Mouse (Mus musculus) hindbrain, embryonic 12.5 days (tissue): ENCODE results near the gene Ankrd26. TPM values are rescaled to one million over a fixed set of nuclear protein-coding genes. Genes with fewer than 3 reads are reported as not detected.
A peak's percentile ranks its signal among the peaks of the same experiment; 100 is the strongest.

ENCODE experiments used
- ATAC-seq: fragments of 200-750 bp; cut with Nextera tagmentation; 2 replicates; pipeline ENCODE4 v1.8.0; 2017; ENCODE audit warnings: moderate TSS enrichment; ENCODE audit not compliant: low FRiP score
- H3K27ac ChIP-seq: fragments of 300-500 bp; sonication (generic); 2 replicates; pipeline ENCODE4 v1.5.1; 2016; ENCODE audit warnings: mild to moderate bottlenecking
- H3K27me3 ChIP-seq: fragments of 300-500 bp; sonication (generic); 2 replicates; pipeline ENCODE4 v1.6.1; 2016; ENCODE audit warnings: mild to moderate bottlenecking
- H3K36me3 ChIP-seq: fragments of 300-500 bp; sonication (generic); 2 replicates; pipeline ENCODE4 v1.6.1; 2016; ENCODE audit warnings: mild to moderate bottlenecking
- H3K4me1 ChIP-seq: fragments of 300-500 bp; sonication (generic); 2 replicates; pipeline ENCODE4 v1.6.1; 2016
- H3K4me2 ChIP-seq: fragments of 300-500 bp; sonication (generic); replicated peaks from 2 replicates; pipeline ENCODE4 v1.6.1; 2016; ENCODE audit warnings: mild to moderate bottlenecking
- H3K4me3 ChIP-seq: fragments of 300-500 bp; sonication (generic); 2 replicates; pipeline ENCODE4 v1.5.1; 2016; ENCODE audit warnings: mild to moderate bottlenecking
- H3K9ac ChIP-seq: fragments of 300-500 bp; sonication (generic); 2 replicates; pipeline ENCODE4 v1.6.1; 2016; ENCODE audit warnings: mild to moderate bottlenecking, moderate library complexity
- H3K9me3 ChIP-seq: fragments of 300-500 bp; sonication (generic); replicated peaks from 2 replicates; pipeline ENCODE4 v1.6.1; 2016; ENCODE audit warnings: mild to moderate bottlenecking
- WGBS: fragments of 180-500 bp; shearing (Covaris S2); methylation state at CpG from one replicate; pipeline ENCODE4 v1.1.7; 2016; 5-methylcytosine and 5-hydroxymethylcytosine counted together
- polyA plus RNA-seq: library from polyadenylated mRNA; unstranded; fragments of >200 nt; fragmentation: Nextera tagmentation; extraction: Ambion mirVana; gene quantifications from 2 replicates; pipeline ENCODE4 v1.2.1, GENCODE M21; 2016

Ankrd26 gene
- polyA plus RNA-seq, 1 experiment from 2014 or later, result 17.3 TPM

DNA sequence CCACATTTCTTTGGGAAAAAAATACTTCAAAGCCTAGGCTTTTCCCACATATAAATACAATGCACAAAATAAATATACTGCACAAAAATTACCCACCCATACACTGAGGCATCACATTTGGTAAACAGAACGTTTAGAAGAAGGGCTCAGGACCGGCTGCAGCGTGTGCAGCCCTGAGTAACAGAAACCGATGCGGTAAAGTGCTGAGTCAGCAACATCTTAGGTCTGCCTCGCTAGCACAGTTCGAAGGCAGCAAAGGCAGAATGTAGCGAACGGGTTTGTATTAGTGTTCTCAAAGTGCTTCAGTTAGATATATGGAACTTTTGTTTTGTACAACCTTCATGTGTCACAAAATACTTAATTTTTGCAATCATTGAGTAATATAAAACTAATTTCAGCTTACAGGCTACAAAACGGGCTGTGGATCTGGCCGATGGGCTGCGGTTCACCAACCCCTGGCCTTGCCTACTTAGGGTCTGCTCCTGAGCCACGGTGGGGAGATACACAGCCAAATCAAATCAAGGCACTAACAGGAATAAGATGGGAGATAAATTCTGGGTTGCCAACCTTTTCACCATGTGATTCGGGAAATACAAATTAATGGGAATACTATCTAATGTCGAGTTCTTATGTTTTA is 99.8 kb downstream of the Ankrd26 start:
- ATAC-seq, result no peak
- no peak overlapping the region for H3K9ac ChIP-seq
- no peaks in the 10 kb centered on the region for H3K9me3 ChIP-seq
- no peaks in the 10 kb centered on the region for H3K4me1 ChIP-seq
- H3K4me3 ChIP-seq, result no peak overlapping the region
- no peak overlapping the region for H3K27ac ChIP-seq
- no peak overlapping the region for H3K4me2 ChIP-seq
- 82% methylated on average over 15 of the region's 15 CpGs for WGBS
- H3K27me3 ChIP-seq, result no peaks in the 10 kb centered on the region
- peaks cover 35% of the 10 kb centered on the region for H3K36me3 ChIP-seq

DNA sequence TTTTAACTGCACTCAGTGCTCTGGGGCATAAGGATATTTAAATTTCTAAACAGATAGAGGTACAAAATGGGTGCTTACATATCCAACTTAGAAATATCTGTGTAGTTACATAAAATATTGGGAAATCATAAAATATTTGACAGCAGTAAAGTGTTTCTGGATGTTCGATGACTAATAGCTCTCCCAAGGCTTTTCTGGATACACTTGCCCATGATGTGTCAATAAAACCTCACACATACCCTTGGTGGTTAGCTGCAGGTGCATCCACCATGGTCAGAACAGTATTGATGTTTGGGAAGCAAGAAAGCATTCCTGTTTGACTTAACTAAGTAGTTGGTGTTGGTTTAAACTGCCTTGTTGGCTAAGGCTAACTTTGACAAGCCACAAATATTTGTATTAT is 104.3 kb downstream of the Ankrd26 start:
- Histone ChIP-seq H3K4me3 (no peak overlapping the region), H3K9me3 (no peaks in the 10 kb centered on the region), H3K4me2 (no peak overlapping the region), H3K27ac (no peak overlapping the region), H3K4me1 (peaks cover 15% of the 10 kb centered on the region), H3K27me3 (no peaks in the 10 kb centered on the region), H3K36me3 (0 out of 2 replicates have a peak, but pooled peaks cover 4% of the 10 kb centered on the region), H3K9ac (no peak overlapping the region)
- WGBS, result 95% methylated on average over 1 of the region's 1 CpGs
- no peak for ATAC-seq

DNA sequence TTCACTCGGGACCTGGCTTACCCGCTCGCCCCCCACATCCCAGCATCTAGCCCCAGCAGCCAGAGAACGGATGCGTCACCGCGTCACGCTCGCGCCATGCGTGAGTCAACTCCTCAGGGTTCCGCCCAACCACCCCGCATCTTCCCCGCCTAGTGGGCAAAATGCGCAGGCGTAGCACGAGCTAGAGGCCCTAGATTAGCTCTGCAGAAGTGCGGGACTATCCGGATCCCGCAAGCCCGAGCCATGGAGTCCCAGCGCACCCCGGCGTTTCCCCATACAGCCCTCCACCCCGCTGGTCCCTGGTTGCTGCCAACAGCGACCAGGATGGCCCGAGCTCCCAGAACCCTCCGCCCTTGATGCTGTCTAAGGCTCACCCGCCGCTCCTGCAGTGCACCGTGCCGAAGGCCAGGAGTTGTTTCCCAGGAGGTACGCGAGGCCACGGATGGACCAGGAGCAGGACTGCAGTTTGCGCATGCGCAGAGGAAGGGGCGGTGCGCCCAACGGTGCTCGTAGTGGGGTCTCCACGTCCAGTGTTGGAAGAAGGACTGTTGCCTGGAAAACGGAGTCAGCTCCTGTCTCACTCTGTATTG is 106.9 kb downstream of the Ankrd26 start, which contains the start of gene Zfp248:
Zfp248 (minus strand) TSS at position 487 of the 590 bp plus-strand sequence.
- Histone ChIP-seq H3K9ac (peak within 1 kb of the TSS; percentile 75), H3K36me3 (peaks cover 9% of the 10 kb centered on the region; the same call in 1 of the 2 replicates), H3K27me3 (no peaks in the 10 kb centered on the region), H3K4me2 (peak within 1 kb of the TSS; percentile 56), H3K9me3 (no peaks in the 10 kb centered on the region), H3K27ac (peak within 1 kb of the TSS; percentile 96), H3K4me3 (peak within 1 kb of the TSS; percentile 59), H3K4me1 (peaks cover 15% of the 10 kb centered on the region)
- ATAC-seq, result peak; percentile 97
- under 1% methylated on average over 43 of the region's 43 CpGs for WGBS

DNA sequence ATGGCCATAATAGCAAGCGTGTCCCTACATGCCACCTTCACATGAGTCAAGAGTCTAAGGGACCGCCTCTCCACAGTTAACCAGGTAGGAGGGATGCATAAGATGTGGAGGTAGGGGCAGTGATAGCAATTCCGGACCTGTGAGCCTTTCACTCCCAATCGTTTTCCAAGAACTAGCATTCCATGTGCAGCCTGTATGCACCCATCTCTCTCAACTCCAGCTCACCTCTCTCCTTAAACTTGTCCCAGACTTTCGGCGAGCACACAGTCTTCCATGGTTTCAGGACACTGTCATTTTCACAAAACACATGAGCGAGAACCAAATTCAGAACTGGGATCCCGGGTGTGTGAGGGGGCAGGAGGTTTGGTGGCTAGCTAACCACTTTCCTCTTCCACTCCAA is 107.6 kb downstream of the Ankrd26 start:
- ATAC-seq, result no peak
- Histone ChIP-seq H3K9ac (peak overlapping the region; percentile 75), H3K4me3 (peak overlapping the region; percentile 59), H3K4me2 (peak overlapping the region; percentile 56), H3K4me1 (peaks cover 15% of the 10 kb centered on the region), H3K9me3 (no peaks in the 10 kb centered on the region), H3K27me3 (no peaks in the 10 kb centered on the region), H3K27ac (peak overlapping the region; percentile 96; the same call in 1 of the 2 replicates), H3K36me3 (peaks cover 9% of the 10 kb centered on the region; the same call in 1 of the 2 replicates)
- WGBS, result 41% methylated on average over 8 of the region's 8 CpGs

Other genes starting within 250 kb of the Ankrd26 start
- gene Bms1, start 142.8 kb downstream of the Ankrd26 start, polyA plus RNA-seq, result 41.2 and 41.8 TPM in 2 replicates
- 15.5 and 16.7 TPM in 2 replicates for gene Zfp248, start 106.7 kb downstream of the Ankrd26 start, polyA plus RNA-seq
- 12.8 and 17.0 TPM in 2 replicates for gene Zfp9, start 82.9 kb downstream of the Ankrd26 start, polyA plus RNA-seq